Mouse (Mus musculus) hematopoietic stem cell, adult 5-6 weeks (primary cell): ENCODE results near the gene Bcl2l14. TPM values are rescaled to one million over a fixed set of nuclear protein-coding genes. Genes with fewer than 3 reads are reported as not detected.

Source experiments
- ATAC-seq, 2 experiments: fragments of 125-278 bp in 1 of 2; replicated peaks in 1 of 2; 2 replicates each; pipeline ENCODE4 v1.8.0; 2016 to 2017; ENCODE audit warnings: inconsistent platforms in 2 of 2, mild to moderate bottlenecking in 2 of 2, moderate number of reproducible peaks in 2 of 2, low read depth in 1 of 2, moderate TSS enrichment in 1 of 2; ENCODE audit not compliant: low FRiP score in 2 of 2, poor library complexity in 2 of 2, severe bottlenecking in 2 of 2, insufficient read depth in 1 of 2, low TSS enrichment in 1 of 2
- total RNA-seq: library from RNA; stranded (forward); fragments of 172-1452, 232-1000 nt; gene quantifications from 2 replicates; pipeline ENCODE4 v1.2.3, GENCODE M21; 2017

The Bcl2l14 gene
- total RNA-seq, result 1.2 and 10.6 TPM in 2 replicates

- ATAC-seq, result no peak
These were observed at the start of gene Bcl2l14 for GRCm38 (mm10) chr6:134396018-134396417. Gene Bcl2l14, plus strand, starts transcription at chr6:134396318.

DNA sequence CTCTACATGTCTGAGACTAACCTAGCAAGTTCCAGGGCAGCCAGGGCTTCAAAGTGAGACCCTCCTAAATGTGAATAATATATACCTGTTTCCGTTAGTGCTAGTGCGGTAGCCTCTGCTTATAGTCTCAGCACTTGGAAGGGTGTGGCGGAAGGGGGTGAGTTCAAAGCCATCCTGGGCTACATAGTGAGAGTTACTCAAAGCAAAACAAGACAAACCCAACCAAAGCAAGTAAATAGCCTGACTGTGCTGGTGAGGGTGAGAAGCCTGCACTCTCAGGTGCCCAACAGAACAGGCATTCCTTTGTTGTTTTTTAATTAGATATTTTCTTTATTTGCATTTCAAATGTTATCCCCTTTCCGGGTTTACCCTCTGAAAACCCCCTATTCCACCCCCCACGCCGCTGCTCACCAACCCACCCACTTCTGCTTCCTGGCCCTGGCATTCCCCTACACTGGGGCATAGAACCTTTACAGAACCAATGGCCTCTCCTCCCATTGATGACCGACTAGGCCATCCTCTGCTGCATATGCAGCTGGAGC, 47.5 kb upstream of the Bcl2l14 start:
- no peak for ATAC-seq

DNA sequence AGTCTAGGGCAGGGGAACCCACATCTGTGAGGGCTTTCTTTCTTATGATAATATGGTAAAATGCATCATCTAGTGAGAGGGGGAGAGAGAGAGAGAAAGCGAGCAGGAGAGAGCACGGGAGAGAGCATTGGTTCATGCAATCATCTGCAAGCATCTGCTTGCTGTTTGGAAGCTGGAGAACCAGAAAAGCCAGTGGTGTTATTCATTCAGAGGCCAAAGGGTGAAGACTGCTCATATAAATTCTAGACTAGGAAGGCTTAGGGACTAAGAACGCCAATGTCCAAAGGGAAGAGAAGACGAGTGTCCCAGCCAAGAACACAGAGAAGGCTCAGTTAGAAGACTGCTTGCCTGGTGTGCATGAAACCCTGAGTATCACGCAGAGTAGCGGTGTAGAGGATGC, 43.2 kb upstream of the Bcl2l14 start:
- no peak for ATAC-seq

- no peak for ATAC-seq
These were observed 42.4 kb upstream of the Bcl2l14 start for GRCm38 (mm10) chr6:134353751-134354150.

GRCm38 (mm10) chr6:134357570-134357969, 38.5 kb upstream of the Bcl2l14 start:
- ATAC-seq, result no peak

DNA sequence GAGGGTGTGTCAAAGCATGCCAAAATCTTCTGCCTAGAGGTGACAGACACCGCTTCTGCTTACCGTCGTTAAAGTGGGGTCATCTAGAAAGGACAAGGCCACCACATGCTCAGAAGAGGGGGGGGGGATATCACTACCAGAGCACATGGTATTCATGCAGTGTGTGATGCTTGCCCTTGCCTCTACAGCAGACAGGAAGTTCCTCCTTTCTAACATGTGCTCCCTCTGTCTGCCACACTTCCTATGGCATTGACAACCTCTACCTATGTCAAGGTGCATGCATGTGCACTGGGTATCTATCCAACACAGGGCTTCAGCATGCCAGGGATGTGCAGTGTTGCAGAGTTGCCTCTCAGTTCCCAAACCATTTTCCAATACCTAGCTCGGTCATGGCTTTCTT, 36.0 kb upstream of the Bcl2l14 start:
- ATAC-seq, result no peak

DNA sequence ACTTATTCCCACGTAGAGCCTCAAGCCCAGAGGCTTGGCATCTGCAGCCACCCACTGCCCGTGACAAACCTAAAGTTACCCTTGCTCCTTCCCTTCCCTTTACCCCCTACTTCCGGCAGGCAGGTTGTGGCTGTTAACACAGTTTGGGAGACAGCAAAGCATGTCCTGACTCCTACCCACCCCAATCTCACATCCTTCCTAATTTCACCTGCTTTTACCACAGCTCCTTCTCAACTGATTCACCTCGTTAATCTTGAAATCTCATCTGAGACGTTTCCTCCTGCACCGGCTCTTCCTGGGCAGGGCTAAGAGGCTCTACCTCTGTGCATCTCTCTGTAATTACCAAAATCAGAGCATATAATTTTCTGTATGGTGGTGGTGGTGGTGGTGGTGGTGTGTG, 31.5 kb upstream of the Bcl2l14 start:
- ATAC-seq, result peak; percentile 33 to 34

GRCm38 (mm10) chr6:134365952-134366351, 30.2 kb upstream of the Bcl2l14 start:
- no peak for ATAC-seq

DNA sequence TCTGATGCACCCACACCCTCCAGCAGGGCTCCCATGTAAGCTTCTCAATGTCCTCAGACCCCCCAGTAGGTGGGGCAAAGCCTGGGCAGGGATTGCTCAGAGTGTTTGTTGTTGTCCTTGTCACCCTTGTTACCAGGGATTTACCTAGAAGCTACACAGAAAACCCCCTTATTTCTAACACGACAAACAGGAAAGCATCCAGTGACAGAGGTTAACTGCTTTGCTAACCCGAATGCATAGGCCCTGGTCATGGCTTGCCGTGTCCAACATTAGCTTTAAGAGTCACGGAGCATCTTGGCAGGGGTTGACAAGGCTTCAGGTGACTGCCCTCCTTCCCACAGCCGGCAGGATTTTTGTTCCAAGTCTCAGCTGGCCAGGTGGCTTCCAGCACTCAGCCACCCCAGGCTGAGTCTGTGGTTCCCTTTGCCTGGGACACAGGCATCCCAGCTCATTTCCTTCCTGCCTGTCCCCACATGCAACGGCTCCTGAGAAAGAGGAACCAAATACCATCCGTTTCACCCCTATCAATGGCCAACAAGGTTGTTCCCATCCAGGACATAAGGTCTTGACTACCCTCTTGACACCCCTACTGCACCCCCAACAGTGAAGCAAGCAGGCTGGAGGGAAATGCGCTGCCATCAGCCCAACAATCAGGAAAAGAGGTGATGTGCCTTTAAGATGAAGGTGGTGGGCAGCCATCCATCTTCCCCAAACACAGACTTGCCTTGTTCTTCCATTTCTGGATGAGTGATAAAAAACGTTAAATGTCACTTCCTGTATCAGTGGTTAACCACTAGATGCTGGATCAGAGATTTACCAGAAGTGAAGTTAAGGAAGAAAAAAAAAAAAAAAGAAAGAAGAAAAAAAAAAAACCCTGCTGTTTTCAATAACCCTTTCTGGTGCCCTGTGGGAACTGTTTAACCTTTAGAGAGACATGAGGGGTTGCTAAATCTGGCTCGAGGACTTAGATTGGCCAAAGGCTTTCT, 29.5 kb upstream of the Bcl2l14 start:
- ATAC-seq, result peak; percentile 79 to 81

DNA sequence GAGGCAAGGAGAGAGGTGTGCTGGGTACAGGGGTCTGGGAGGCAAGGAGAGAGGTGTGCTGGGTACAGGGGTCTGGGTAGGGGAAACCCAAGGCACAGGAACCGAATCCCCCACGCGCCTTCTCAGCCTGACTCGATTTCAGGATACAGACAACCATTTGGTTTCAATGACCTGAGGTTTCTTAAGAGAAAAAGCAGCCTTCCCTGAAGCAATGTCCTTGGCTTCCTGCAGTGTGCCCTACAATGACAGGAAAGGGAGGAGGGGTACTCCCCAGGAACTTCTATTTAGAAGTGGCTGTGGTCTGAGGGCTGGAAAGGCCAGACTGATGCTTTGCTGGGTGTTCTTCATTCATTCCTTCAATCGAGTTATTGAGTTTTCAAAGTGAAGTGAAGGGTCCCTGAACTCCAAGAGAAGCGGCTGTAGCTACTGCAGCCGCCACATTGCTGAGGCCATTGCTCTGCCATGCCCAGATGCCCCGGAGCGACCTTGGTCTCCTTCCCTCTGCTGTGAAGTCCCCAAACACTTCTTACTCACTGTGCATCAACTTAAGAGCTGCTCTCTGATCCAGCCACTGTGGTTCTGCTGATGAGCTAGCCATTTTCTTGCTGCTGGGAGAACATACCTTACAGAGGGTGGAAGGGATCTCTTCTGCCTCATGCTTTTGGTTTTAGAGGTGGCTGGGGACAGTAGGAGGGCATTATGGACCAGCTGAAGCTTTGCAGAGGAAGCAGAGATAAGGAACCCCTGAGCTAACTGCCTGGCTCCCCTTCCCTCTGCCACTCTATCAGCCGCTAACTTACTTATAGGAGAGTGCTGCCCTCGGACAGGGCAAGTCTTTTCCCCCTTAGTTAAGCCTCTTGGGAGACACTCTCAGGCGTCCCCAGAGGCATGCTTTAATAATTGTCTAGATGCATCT, 28.5 kb upstream of the Bcl2l14 start:
- no peak for ATAC-seq

GRCm38 (mm10) chr6:134372946-134373345, 23.2 kb upstream of the Bcl2l14 start:
- no peak for ATAC-seq

GRCm38 (mm10) chr6:134377201-134377600, 18.9 kb upstream of the Bcl2l14 start:
- ATAC-seq, result no peak

- no peak for ATAC-seq
These were observed 18.3 kb upstream of the Bcl2l14 start for GRCm38 (mm10) chr6:134377856-134378255.

GRCm38 (mm10) chr6:134381462-134381861, 14.7 kb upstream of the Bcl2l14 start:
- no peak for ATAC-seq

DNA sequence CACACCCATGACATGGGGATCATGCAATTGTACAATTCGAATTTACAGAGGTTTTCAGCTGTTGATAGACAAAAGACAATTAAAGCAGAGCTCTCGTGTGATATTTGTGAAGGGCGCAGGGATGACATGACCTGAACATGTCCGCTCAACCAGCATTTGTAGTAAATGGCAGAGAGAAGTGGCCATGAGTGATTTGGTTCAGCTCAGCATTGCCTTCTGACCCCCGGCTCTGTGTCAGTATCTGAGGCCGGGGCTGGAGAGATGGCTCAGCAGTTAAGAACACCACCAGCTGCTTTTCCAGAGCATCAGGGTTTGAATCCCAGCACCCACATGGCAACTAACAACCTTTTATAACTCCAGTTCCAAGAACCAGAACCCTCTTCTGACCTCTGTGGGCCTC, 10.2 kb upstream of the Bcl2l14 start:
- no peak for ATAC-seq

DNA sequence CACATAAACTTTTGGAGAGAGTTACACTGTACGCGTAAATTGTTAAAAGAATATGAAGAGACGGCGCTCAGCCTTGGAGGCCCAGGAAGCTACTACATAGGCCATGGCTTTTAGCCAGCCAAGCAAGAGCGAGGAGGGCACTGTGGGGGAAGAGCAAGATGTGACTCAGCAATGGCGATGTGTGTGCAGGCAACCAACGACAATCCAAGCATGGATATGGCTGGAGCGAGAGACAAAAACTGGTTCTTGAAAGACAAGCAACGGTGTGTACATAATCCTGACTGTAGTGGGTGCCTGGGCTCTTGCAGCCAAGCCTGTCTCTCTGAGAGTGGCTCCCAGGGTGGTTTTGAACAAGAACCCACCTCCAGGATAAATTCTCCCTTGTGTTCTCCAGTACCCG, 8.7 kb upstream of the Bcl2l14 start:
- no peak for ATAC-seq

DNA sequence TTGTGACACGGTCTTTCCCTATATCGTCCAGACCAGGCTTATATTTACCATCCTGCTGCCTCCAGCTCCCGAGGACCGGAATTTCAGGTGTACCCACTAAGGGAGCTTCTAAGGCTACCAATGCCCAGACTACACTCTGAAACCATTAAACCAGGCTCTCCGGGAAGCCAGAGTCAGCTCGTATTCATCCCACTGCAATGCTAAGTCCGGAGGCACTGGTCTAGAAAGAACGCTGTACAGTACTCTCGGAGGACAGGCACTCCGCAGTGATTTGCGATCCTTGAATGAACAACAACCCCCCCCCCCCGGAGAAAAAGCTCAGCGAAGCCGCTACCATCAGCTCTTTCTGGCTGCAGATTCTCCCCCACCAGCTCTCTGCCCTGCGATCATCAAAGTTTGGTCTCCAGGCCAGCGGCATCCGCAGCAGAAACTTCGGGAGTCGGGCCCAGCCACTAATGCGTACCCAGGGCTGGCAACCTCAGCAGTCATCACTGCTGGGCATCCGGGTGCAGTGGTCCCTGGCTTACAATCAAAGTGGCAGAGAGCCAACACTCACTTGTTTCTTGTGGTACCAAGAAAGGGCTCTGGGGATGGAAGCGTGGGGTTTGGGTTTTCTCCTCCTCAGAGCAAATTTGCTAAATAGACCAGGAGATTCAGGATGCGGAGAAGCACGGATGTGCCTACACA, 7.6 kb upstream of the Bcl2l14 start:
- peak; percentile 34 to 59 for ATAC-seq
